Comparison of ENCODE assay signal across 8 mouse cellular contexts in genomic region chr10:99641784-99642183, GRCm38 (mm10).
A peak's percentile ranks its signal among the peaks of the same experiment; 100 is the strongest.
DNase-seq lines count a peak whose midpoint lies in the region; ATAC-seq and TF ChIP-seq lines count a peak whose summit lies in the region.

No protein-coding gene starts in this region.

- no peak overlapping the region for H3K4me3 ChIP-seq in kidney, embryonic 14.5 days (ENCODE audit: low read length)
- no peak overlapping the region for H3K4me3 ChIP-seq in liver, embryonic 14.5 days (ENCODE audit: insufficient read depth in 1 of 2, low read depth in 2 of 2, low read length in 2 of 2)
- no peak overlapping the region for H3K4me3 ChIP-seq in neural tube, embryonic 12.5 days
- no peak overlapping the region for H3K4me3 ChIP-seq in testis, adult 2 months (ENCODE audit: control insufficient read depth, low read depth, low read length)

- no peak overlapping the region for H3K27ac ChIP-seq in kidney, embryonic 14.5 days (ENCODE audit: low read depth, low read length)
- H3K27ac ChIP-seq in liver, embryonic 14.5 days: no peak overlapping the region
- no peak overlapping the region for H3K27ac ChIP-seq in neural tube, embryonic 12.5 days
- H3K27ac ChIP-seq in testis, adult 2 months (ENCODE audit: control insufficient read depth, insufficient read depth, low read depth, low read length): no peak overlapping the region

- ATAC-seq in kidney, embryonic 14.5 days (ENCODE audit: low FRiP score, low TSS enrichment): peak; percentile 82; the same call in 1 of the 2 replicates
- no peak for ATAC-seq in liver, embryonic 14.5 days (ENCODE audit: insufficient read depth)
- ATAC-seq in neural tube, embryonic 12.5 days (ENCODE audit: low FRiP score, low read depth): peak; percentile 60; the same call in 1 of the 2 replicates

- WGBS in kidney, embryonic 14.5 days: 10% methylated on average over 11 of the region's 11 CpGs
- WGBS in liver, embryonic 14.5 days (ENCODE audit: insufficient replicate concordance): 13% methylated on average over 11 of the region's 11 CpGs
- 14% methylated on average over 11 of the region's 11 CpGs for WGBS in neural tube, embryonic 12.5 days

- H3K4me2 ChIP-seq in kidney, embryonic 14.5 days (replicated peaks; ENCODE audit: low read depth, low read length): no peak overlapping the region
- no peak overlapping the region for H3K4me2 ChIP-seq in liver, embryonic 14.5 days (ENCODE audit: low read depth)
- no peak overlapping the region for H3K4me2 ChIP-seq in neural tube, embryonic 12.5 days (replicated peaks)

- no peaks in the 10 kb centered on the region for H3K36me3 ChIP-seq in kidney, embryonic 14.5 days (ENCODE audit: control insufficient read depth, insufficient read depth, low read length)
- no peaks in the 10 kb centered on the region for H3K36me3 ChIP-seq in liver, embryonic 14.5 days (replicated peaks; ENCODE audit: control insufficient read depth, insufficient read depth, low read depth)
- no peaks in the 10 kb centered on the region for H3K36me3 ChIP-seq in neural tube, embryonic 12.5 days
- H3K36me3 ChIP-seq in testis, adult 2 months (ENCODE audit: control insufficient read depth, insufficient read depth, low read length): no peaks in the 10 kb centered on the region

- H3K4me1 ChIP-seq in kidney, embryonic 14.5 days (ENCODE audit: control insufficient read depth, insufficient read depth, low read length): no peaks in the 10 kb centered on the region
- H3K4me1 ChIP-seq in liver, embryonic 14.5 days (replicated peaks; ENCODE audit: control insufficient read depth in 2 of 2, insufficient read depth in 2 of 2, low read length in 1 of 2): no peaks in the 10 kb centered on the region
- H3K4me1 ChIP-seq in neural tube, embryonic 12.5 days: no peaks in the 10 kb centered on the region; the same call in 1 of the 2 replicates
- no peaks in the 10 kb centered on the region for H3K4me1 ChIP-seq in testis, adult 2 months (ENCODE audit: control insufficient read depth, insufficient read depth, low read length)

- peaks cover 2% of the 10 kb centered on the region; the same call in 1 of the 2 replicates for H3K27me3 ChIP-seq in kidney, embryonic 14.5 days (ENCODE audit: control insufficient read depth, insufficient read depth, low read length)
- H3K27me3 ChIP-seq in liver, embryonic 14.5 days (ENCODE audit: control insufficient read depth, insufficient read depth, low read length): no peaks in the 10 kb centered on the region
- no peaks in the 10 kb centered on the region for H3K27me3 ChIP-seq in neural tube, embryonic 12.5 days (replicated peaks)
- no peaks in the 10 kb centered on the region for H3K27me3 ChIP-seq in testis, adult 2 months (ENCODE audit: control insufficient read depth, insufficient read depth, low read length)

- TF ChIP-seq POLR2A in testis, adult 2 months (IDR thresholded peaks at IDR 0.05; ENCODE audit: control insufficient read depth, low read depth, low read length): no peak

- no peaks in the 10 kb centered on the region for H3K9me3 ChIP-seq in kidney, embryonic 14.5 days (ENCODE audit: control insufficient read depth, low read length)
- H3K9me3 ChIP-seq in liver, embryonic 14.5 days (ENCODE audit: control insufficient read depth, low read length): no peaks in the 10 kb centered on the region
- H3K9me3 ChIP-seq in neural tube, embryonic 12.5 days: no peaks in the 10 kb centered on the region

- TF ChIP-seq EP300 in liver, embryonic 14.5 days (IDR thresholded peaks at IDR 0.05; ENCODE audit: low read depth): no peak

- peak; percentile 32 for DNase-seq in left cerebral cortex, adult 11 months (ENCODE audit: low spot score)
- DNase-seq in left cerebral cortex, adult 8-10 months (ENCODE audit: low spot score in 2 of 2): no peak
- peak; percentile 36 for DNase-seq in embryo, embryonic 11.5 days (ENCODE audit: low read depth, low spot score)
- peak; percentile 81 for DNase-seq in heart, adult 8-10 months (ENCODE audit: low spot score)
- DNase-seq in liver, embryonic 14.5 days (ENCODE audit: low read depth in 3 of 3, low spot score in 3 of 3): peak in 1 of 3 experiments; percentile 3

- peak; percentile 56 for TF ChIP-seq CTCF in liver, embryonic 14.5 days (IDR thresholded peaks at IDR 0.05; ENCODE audit: low read depth)
- peak; percentile 53; the same call in 1 of the 2 replicates for TF ChIP-seq CTCF in testis, adult 2 months (IDR thresholded peaks at IDR 0.05; ENCODE audit: control insufficient read depth, insufficient read depth, insufficient replicate concordance, low read depth, low read length)

- no peak overlapping the region for H3K9ac ChIP-seq in kidney, embryonic 14.5 days (ENCODE audit: low read depth, low read length)
- no peak overlapping the region for H3K9ac ChIP-seq in liver, embryonic 14.5 days (replicated peaks)
- no peak overlapping the region for H3K9ac ChIP-seq in neural tube, embryonic 12.5 days

Comparison
In these comparisons a context has a peak if more than half of its experiments do, and no peak if none do; other contexts are left out.
1. DNase-seq: peak in left cerebral cortex, adult 11 months (single experiment), embryo, embryonic 11.5 days (single experiment) and heart, adult 8-10 months (single experiment); none in left cerebral cortex, adult 8-10 months (0 of 2).